Mouse (Mus musculus) midbrain, embryonic 16.5 days (tissue): ENCODE results near the gene 4931408C20Rik. TPM values are rescaled to one million over a fixed set of nuclear protein-coding genes. Genes with fewer than 3 reads are reported as not detected.
A peak's percentile ranks its signal among the peaks of the same experiment; 100 is the strongest.

Source experiments
- ATAC-seq: fragments of 200-750 bp; cut with Nextera tagmentation; 2 replicates; pipeline ENCODE4 v1.8.0; 2017; ENCODE audit warnings: moderate TSS enrichment
- H3K27ac ChIP-seq: fragments of 300-500 bp; sonication (generic); 2 replicates; pipeline ENCODE4 v1.5.1; 2014; ENCODE audit warnings: mild to moderate bottlenecking, low read length, mixed read lengths
- H3K27me3 ChIP-seq: fragments of 300-500 bp; sonication (generic); 2 replicates; pipeline ENCODE4 v1.6.1; 2014; ENCODE audit warnings: low read depth, low read length, mixed read lengths; ENCODE audit not compliant: control insufficient read depth, insufficient read depth
- H3K36me3 ChIP-seq: fragments of 300-500 bp; sonication (generic); 2 replicates; pipeline ENCODE4 v1.6.1; 2014; ENCODE audit warnings: mild to moderate bottlenecking, low read length, moderate library complexity, mixed read lengths; ENCODE audit not compliant: control insufficient read depth, insufficient read depth
- H3K4me1 ChIP-seq: fragments of 300-500 bp; sonication (generic); 2 replicates; pipeline ENCODE4 v1.6.1; 2014; ENCODE audit warnings: mild to moderate bottlenecking, low read length, mixed read lengths; ENCODE audit not compliant: control insufficient read depth, insufficient read depth
- H3K4me2 ChIP-seq: fragments of 300-500 bp; sonication (generic); 2 replicates; pipeline ENCODE4 v1.6.1; 2014; ENCODE audit warnings: mild to moderate bottlenecking, low read length, mixed read lengths
- H3K4me3 ChIP-seq: fragments of 300-500 bp; sonication (generic); 2 replicates; pipeline ENCODE4 v1.5.1; 2014; ENCODE audit warnings: low read depth, mild to moderate bottlenecking, low read length, moderate library complexity, mixed read lengths
- H3K9ac ChIP-seq: fragments of 300-500 bp; sonication (generic); 2 replicates; pipeline ENCODE4 v1.6.1; 2014; ENCODE audit warnings: low read depth, low read length, mixed read lengths
- H3K9me3 ChIP-seq: fragments of 300-500 bp; sonication (generic); replicated peaks from 2 replicates; pipeline ENCODE4 v1.6.1; 2014; ENCODE audit warnings: mild to moderate bottlenecking, low read length, mixed read lengths; ENCODE audit not compliant: control insufficient read depth, poor library complexity, severe bottlenecking
- WGBS: fragments of 180-500 bp; shearing (Covaris S2); extraction: QIAGEN DNeasy Blood & Tissue Kit; methylation state at CpG from one replicate; pipeline ENCODE4 v1.1.7; 2014; 5-methylcytosine and 5-hydroxymethylcytosine counted together
- polyA plus RNA-seq: library from polyadenylated mRNA; unstranded; fragments of >200 nt; fragmentation: Nextera tagmentation; extraction: Ambion mirVana; gene quantifications from 2 replicates; pipeline ENCODE4 v1.2.1, GENCODE M21; 2015

The 4931408C20Rik gene
- polyA plus RNA-seq: not detected in 2 replicates

- WGBS: 48% methylated on average over 1 of the region's 1 CpGs
- H3K27ac ChIP-seq: no peak within 1 kb of the TSS
- no peak within 1 kb of the TSS for H3K9ac ChIP-seq
- no peaks in the 10 kb centered on the region for H3K27me3 ChIP-seq
- H3K4me3 ChIP-seq: no peak within 1 kb of the TSS
- no peaks in the 10 kb centered on the region for H3K4me1 ChIP-seq
- no peaks in the 10 kb centered on the region for H3K36me3 ChIP-seq
- H3K4me2 ChIP-seq: no peak within 1 kb of the TSS
- H3K9me3 ChIP-seq: no peaks in the 10 kb centered on the region
- peak; percentile 88 for ATAC-seq
Observed at GRCm38 (mm10) chr1:26686842-26687760, at the start of gene 4931408C20Rik. Gene 4931408C20Rik, minus strand, starts transcription at chr1:26687460.

DNA sequence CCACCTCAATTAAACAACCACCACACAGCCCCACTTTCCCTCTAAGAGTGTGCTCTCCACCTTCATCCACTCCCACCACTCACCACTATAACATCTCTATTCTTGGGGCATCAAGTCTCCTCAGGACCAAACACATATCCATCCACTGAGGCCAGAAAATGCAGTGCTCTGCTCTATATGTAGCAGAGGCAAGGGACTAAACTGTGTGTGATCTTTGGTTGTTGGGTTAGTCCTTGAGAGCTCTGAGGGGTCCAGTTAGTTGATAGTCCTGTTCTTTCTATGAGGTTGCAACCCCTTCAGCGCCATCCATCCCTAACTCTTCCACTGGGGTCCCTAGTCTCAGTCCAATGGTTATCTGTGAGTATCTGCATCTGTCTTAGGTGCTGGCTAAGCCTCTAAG lies 666 bp upstream of the 4931408C20Rik start:
- H3K9ac ChIP-seq: no peak overlapping the region
- no peaks in the 10 kb centered on the region for H3K36me3 ChIP-seq
- WGBS: 78% methylated on average over 1 of the region's 1 CpGs
- H3K27me3 ChIP-seq: no peaks in the 10 kb centered on the region
- no peaks in the 10 kb centered on the region for H3K4me1 ChIP-seq
- peak; percentile 80 for ATAC-seq
- no peak overlapping the region for H3K4me2 ChIP-seq
- no peak overlapping the region for H3K4me3 ChIP-seq
- no peak overlapping the region for H3K27ac ChIP-seq
- H3K9me3 ChIP-seq: no peaks in the 10 kb centered on the region

DNA sequence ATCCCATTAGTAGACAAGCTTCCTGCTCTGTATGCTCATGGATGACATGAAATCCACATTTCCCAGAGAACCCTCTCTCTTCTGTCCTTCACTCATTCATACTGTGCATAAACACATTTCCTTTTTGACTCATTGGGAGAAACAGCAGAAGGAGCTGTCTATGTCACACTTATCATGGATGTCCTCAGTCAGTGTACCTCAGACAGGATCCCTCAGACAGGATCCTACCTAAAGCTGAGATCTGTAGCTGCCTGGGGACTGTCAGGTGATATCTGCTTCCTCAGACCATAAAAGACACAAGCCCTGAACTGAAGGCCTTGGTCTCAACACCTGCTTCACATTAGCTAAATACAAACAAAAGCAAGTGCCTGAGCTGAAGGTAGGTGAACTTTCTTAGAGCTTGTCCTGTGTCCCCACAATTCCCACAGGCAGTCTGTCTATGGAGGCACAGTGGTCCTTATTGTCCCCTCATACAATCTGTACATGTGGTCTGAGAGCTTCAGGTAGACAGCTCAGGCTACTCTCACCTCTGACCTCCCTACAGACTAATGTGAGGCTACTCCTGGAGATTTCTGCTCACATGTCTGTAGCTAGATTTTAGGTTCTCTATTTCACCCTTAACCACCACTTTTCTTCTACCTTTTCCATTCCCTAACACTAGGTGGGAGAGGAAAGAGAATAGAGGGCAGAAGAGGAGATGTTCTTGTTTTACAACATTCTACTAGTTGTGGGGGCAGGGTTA lies 1.1 kb downstream of the 4931408C20Rik start:
- ATAC-seq: peak; percentile 55; the same call in 1 of the 2 replicates
- Histone ChIP-seq H3K36me3 (no peaks in the 10 kb centered on the region), H3K4me2 (no peak overlapping the region), H3K4me3 (no peak overlapping the region), H3K27ac (no peak overlapping the region), H3K9me3 (no peaks in the 10 kb centered on the region), H3K9ac (no peak overlapping the region), H3K27me3 (no peaks in the 10 kb centered on the region), H3K4me1 (no peaks in the 10 kb centered on the region)

DNA sequence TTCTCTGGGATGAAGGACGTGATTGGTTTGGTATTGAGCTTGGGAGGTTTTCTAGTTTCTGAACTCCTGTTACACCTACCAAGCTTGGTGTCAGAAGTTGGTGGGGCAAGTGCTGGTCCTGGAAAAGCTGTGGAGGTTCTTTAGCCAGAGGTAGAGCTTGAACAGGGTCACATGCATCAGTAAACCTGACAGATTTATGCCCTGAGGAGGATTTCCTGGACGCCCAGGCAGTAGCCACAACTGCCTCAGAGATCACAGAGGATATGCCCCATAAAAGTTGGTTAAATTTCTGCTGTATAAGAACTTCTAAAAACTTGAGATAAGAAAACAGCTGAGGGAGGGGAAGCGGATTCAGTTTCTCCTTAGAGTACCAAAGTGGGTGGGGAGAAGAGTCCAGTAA lies 1.9 kb downstream of the 4931408C20Rik start:
- Histone ChIP-seq H3K27me3 (no peaks in the 10 kb centered on the region), H3K27ac (no peak overlapping the region), H3K36me3 (no peaks in the 10 kb centered on the region), H3K4me1 (no peaks in the 10 kb centered on the region), H3K9ac (no peak overlapping the region), H3K4me3 (no peak overlapping the region), H3K9me3 (no peaks in the 10 kb centered on the region), H3K4me2 (no peak overlapping the region)
- 90% methylated on average over 3 of the region's 3 CpGs for WGBS
- no peak for ATAC-seq

DNA sequence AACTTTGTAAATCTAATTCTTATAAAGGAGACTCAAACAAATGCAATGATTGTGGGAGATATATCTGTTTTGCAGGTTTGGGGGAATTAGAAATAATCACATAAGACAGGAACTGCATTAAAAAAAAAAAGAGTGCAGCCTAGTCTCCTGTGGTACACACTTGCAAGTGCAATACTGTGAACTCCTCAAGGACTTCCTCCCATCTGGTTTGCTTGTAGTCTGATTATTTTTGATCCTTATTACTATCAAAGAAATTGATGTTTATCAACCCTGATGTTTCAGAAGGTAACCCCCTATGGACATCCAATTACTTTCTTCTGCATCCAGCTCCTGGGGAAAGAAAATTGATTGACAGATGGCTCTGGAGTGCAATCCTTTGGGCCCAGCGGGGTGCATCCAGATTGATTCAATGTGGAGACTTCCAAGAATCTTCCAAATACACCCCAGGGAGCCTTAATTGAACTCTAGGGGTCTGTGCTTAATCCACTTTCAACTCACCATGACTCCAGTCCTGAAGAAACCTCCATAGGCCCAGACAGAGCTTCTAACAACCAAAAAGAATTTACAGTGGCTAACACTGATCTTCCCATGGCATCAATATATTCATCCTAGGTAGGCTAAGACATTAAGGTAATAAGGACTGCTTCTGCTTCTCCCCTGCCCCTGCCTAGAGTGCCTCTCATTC lies 37.4 kb downstream of the 4931408C20Rik start:
- peak; percentile 62 for ATAC-seq
- no peaks in the 10 kb centered on the region for H3K36me3 ChIP-seq
- H3K4me2 ChIP-seq: no peak overlapping the region
- no peaks in the 10 kb centered on the region for H3K27me3 ChIP-seq
- no peak overlapping the region for H3K27ac ChIP-seq
- H3K4me1 ChIP-seq: 0 out of 2 replicates have a peak, but pooled peaks cover 3% of the 10 kb centered on the region
- H3K9me3 ChIP-seq: no peaks in the 10 kb centered on the region
- H3K4me3 ChIP-seq: no peak overlapping the region
- 26% methylated on average over 1 of the region's 1 CpGs for WGBS
- no peak overlapping the region for H3K9ac ChIP-seq

- 83% methylated on average over 5 of the region's 5 CpGs for WGBS
- Histone ChIP-seq H3K4me1 (no peaks in the 10 kb centered on the region; the same call in 1 of the 2 replicates), H3K36me3 (no peaks in the 10 kb centered on the region), H3K4me2 (no peak overlapping the region), H3K9me3 (no peaks in the 10 kb centered on the region), H3K4me3 (no peak overlapping the region), H3K9ac (no peak overlapping the region), H3K27ac (no peak overlapping the region), H3K27me3 (no peaks in the 10 kb centered on the region)
- ATAC-seq: no peak
Observed at GRCm38 (mm10) chr1:26636051-26636450, 51.2 kb downstream of the 4931408C20Rik start.
